Mouse (Mus musculus) limb, embryonic 12.5 days (tissue): ENCODE results near the gene Smoc1. TPM values are rescaled to one million over a fixed set of nuclear protein-coding genes. Genes with fewer than 3 reads are reported as not detected.

Experiments
- ATAC-seq: fragments of 200-750 bp; cut with Nextera tagmentation; 2 replicates; pipeline ENCODE4 v1.8.0; 2017; ENCODE audit warnings: low read depth, moderate TSS enrichment; ENCODE audit not compliant: insufficient number of reproducible peaks, insufficient read depth, low FRiP score, low TSS enrichment
- H3K27ac ChIP-seq: fragments of 300-500 bp; sonication (generic); 2 replicates; pipeline ENCODE4 v1.5.1; 2016; ENCODE audit warnings: mild to moderate bottlenecking, moderate library complexity
- H3K27me3 ChIP-seq: fragments of 300-500 bp; sonication (generic); 2 replicates; pipeline ENCODE4 v1.6.1; 2016; ENCODE audit warnings: mild to moderate bottlenecking, moderate library complexity
- H3K36me3 ChIP-seq: fragments of 300-500 bp; sonication (generic); 2 replicates; pipeline ENCODE4 v1.6.1; 2016; ENCODE audit warnings: mild to moderate bottlenecking, moderate library complexity
- H3K4me1 ChIP-seq: fragments of 300-500 bp; sonication (generic); replicated peaks from 2 replicates; pipeline ENCODE4 v1.6.1; 2016
- H3K4me2 ChIP-seq: fragments of 300-500 bp; sonication (generic); 2 replicates; pipeline ENCODE4 v1.6.1; 2016; ENCODE audit warnings: mild to moderate bottlenecking, moderate library complexity
- H3K4me3 ChIP-seq: fragments of 300-500 bp; sonication (generic); replicated peaks from 2 replicates; pipeline ENCODE4 v1.5.1; 2016; ENCODE audit warnings: mild to moderate bottlenecking
- H3K9ac ChIP-seq: fragments of 300-500 bp; sonication (generic); replicated peaks from 2 replicates; pipeline ENCODE4 v1.6.1; 2016; ENCODE audit warnings: mild to moderate bottlenecking, moderate library complexity
- H3K9me3 ChIP-seq: fragments of 300-500 bp; sonication (generic); 2 replicates; pipeline ENCODE4 v1.6.1; 2016; ENCODE audit warnings: mild to moderate bottlenecking, moderate library complexity
- whole genome bisulfite sequencing: fragments of 180-500 bp; shearing (Covaris S2); methylation state at CpG from one replicate; pipeline ENCODE4 v1.1.7; 2016; 5-methylcytosine and 5-hydroxymethylcytosine counted together
- polyA plus RNA-seq: library from polyadenylated mRNA; unstranded; fragments of >200 nt; fragmentation: Nextera tagmentation; extraction: Ambion mirVana; gene quantifications from 2 replicates; pipeline ENCODE4 v1.2.1, GENCODE M21; 2016

The Smoc1 gene
- polyA plus RNA-seq, 1 experiment from 2014 or later: 13.1 TPM

- peaks cover 16% of the 10 kb centered on the region for H3K4me1 ChIP-seq
- H3K9ac ChIP-seq: no peak overlapping the region
- WGBS: 59% methylated on average over 2 of the region's 2 CpGs
- 0 out of 2 replicates have a peak, but pooled peaks cover 11% of the 10 kb centered on the region for H3K27me3 ChIP-seq
- no peak for ATAC-seq
- H3K27ac ChIP-seq: no peak overlapping the region
- no peak overlapping the region for H3K4me3 ChIP-seq
- H3K4me2 ChIP-seq: no peak overlapping the region
- no peaks in the 10 kb centered on the region for H3K36me3 ChIP-seq
- H3K9me3 ChIP-seq: no peaks in the 10 kb centered on the region
These were observed 141.9 kb downstream of the Smoc1 start for GRCm38 (mm10) chr12:81168494-81168893.

GRCm38 (mm10) chr12:81170076-81170475 is 143.5 kb downstream of the Smoc1 start:
- Histone ChIP-seq H3K4me1 (peaks cover 16% of the 10 kb centered on the region), H3K36me3 (no peaks in the 10 kb centered on the region), H3K27me3 (0 out of 2 replicates have a peak, but pooled peaks cover 11% of the 10 kb centered on the region), H3K9me3 (no peaks in the 10 kb centered on the region), H3K4me3 (no peak overlapping the region), H3K9ac (no peak overlapping the region), H3K27ac (no peak overlapping the region), H3K4me2 (no peak overlapping the region)
- ATAC-seq: no peak
- 79% methylated on average over 2 of the region's 2 CpGs for WGBS

GRCm38 (mm10) chr12:81173011-81173410 is 146.4 kb downstream of the Smoc1 start:
- H3K9ac ChIP-seq: no peak overlapping the region
- H3K4me1 ChIP-seq: peaks cover 4% of the 10 kb centered on the region; the same call in 1 of the 2 replicates
- ATAC-seq: no peak
- H3K27me3 ChIP-seq: 0 out of 2 replicates have a peak, but pooled peaks cover 3% of the 10 kb centered on the region
- no peaks in the 10 kb centered on the region for H3K36me3 ChIP-seq
- WGBS: 83% methylated on average over 3 of the region's 3 CpGs
- no peak overlapping the region for H3K4me2 ChIP-seq
- H3K4me3 ChIP-seq: no peak overlapping the region
- H3K27ac ChIP-seq: no peak overlapping the region
- H3K9me3 ChIP-seq: no peaks in the 10 kb centered on the region

- ATAC-seq: no peak
- no peaks in the 10 kb centered on the region for H3K36me3 ChIP-seq
- H3K4me3 ChIP-seq: no peak overlapping the region
- no peaks in the 10 kb centered on the region for H3K27me3 ChIP-seq
- H3K9me3 ChIP-seq: no peaks in the 10 kb centered on the region
- 93% methylated on average over 4 of the region's 4 CpGs for WGBS
- no peak overlapping the region for H3K4me2 ChIP-seq
- no peak overlapping the region for H3K27ac ChIP-seq
- H3K9ac ChIP-seq: no peak overlapping the region
- peaks cover 4% of the 10 kb centered on the region; the same call in 1 of the 2 replicates for H3K4me1 ChIP-seq
These were observed 147.3 kb downstream of the Smoc1 start for GRCm38 (mm10) chr12:81173893-81174292.

GRCm38 (mm10) chr12:81175252-81175651 is 148.6 kb downstream of the Smoc1 start:
- Histone ChIP-seq H3K9ac (no peak overlapping the region), H3K4me1 (peaks cover 4% of the 10 kb centered on the region; the same call in 1 of the 2 replicates), H3K27me3 (no peaks in the 10 kb centered on the region), H3K27ac (no peak overlapping the region), H3K4me3 (no peak overlapping the region), H3K4me2 (no peak overlapping the region), H3K36me3 (0 out of 2 replicates have a peak, but pooled peaks cover 7% of the 10 kb centered on the region), H3K9me3 (no peaks in the 10 kb centered on the region)
- no peak for ATAC-seq
- WGBS: 46% methylated on average over 9 of the region's 9 CpGs

GRCm38 (mm10) chr12:81182073-81182472 is 155.5 kb downstream of the Smoc1 start:
- H3K36me3 ChIP-seq: 0 out of 2 replicates have a peak, but pooled peaks cover 7% of the 10 kb centered on the region
- no peaks in the 10 kb centered on the region for H3K27me3 ChIP-seq
- H3K27ac ChIP-seq: no peak overlapping the region
- H3K4me1 ChIP-seq: no peaks in the 10 kb centered on the region
- H3K4me3 ChIP-seq: no peak overlapping the region
- no peak for ATAC-seq
- 50% methylated on average over 3 of the region's 3 CpGs for WGBS
- no peaks in the 10 kb centered on the region for H3K9me3 ChIP-seq
- no peak overlapping the region for H3K4me2 ChIP-seq
- no peak overlapping the region for H3K9ac ChIP-seq

- H3K9me3 ChIP-seq: no peaks in the 10 kb centered on the region
- H3K27me3 ChIP-seq: no peaks in the 10 kb centered on the region
- no peaks in the 10 kb centered on the region for H3K4me1 ChIP-seq
- no peak overlapping the region for H3K4me3 ChIP-seq
- H3K27ac ChIP-seq: no peak overlapping the region
- H3K4me2 ChIP-seq: no peak overlapping the region
- ATAC-seq: no peak
- H3K9ac ChIP-seq: no peak overlapping the region
- 85% methylated on average over 2 of the region's 2 CpGs for WGBS
- no peaks in the 10 kb centered on the region for H3K36me3 ChIP-seq
These were observed 158.4 kb downstream of the Smoc1 start for GRCm38 (mm10) chr12:81184967-81185366.

GRCm38 (mm10) chr12:81186081-81186480 is 159.5 kb downstream of the Smoc1 start:
- H3K27ac ChIP-seq: no peak overlapping the region
- WGBS: 98% methylated on average over 4 of the region's 4 CpGs
- no peaks in the 10 kb centered on the region for H3K4me1 ChIP-seq
- no peak for ATAC-seq
- no peaks in the 10 kb centered on the region for H3K27me3 ChIP-seq
- no peaks in the 10 kb centered on the region for H3K9me3 ChIP-seq
- no peak overlapping the region for H3K4me2 ChIP-seq
- H3K4me3 ChIP-seq: no peak overlapping the region
- H3K9ac ChIP-seq: no peak overlapping the region
- no peaks in the 10 kb centered on the region for H3K36me3 ChIP-seq

GRCm38 (mm10) chr12:81186668-81187067 is 160.1 kb downstream of the Smoc1 start:
- 88% methylated on average over 3 of the region's 3 CpGs for WGBS
- H3K9ac ChIP-seq: no peak overlapping the region
- H3K4me3 ChIP-seq: no peak overlapping the region
- H3K4me2 ChIP-seq: no peak overlapping the region
- ATAC-seq: no peak
- no peaks in the 10 kb centered on the region for H3K9me3 ChIP-seq
- no peak overlapping the region for H3K27ac ChIP-seq
- no peaks in the 10 kb centered on the region for H3K27me3 ChIP-seq
- no peaks in the 10 kb centered on the region for H3K4me1 ChIP-seq
- no peaks in the 10 kb centered on the region for H3K36me3 ChIP-seq

GRCm38 (mm10) chr12:81188423-81188822 is 161.8 kb downstream of the Smoc1 start:
- Histone ChIP-seq H3K4me1 (no peaks in the 10 kb centered on the region), H3K9me3 (no peaks in the 10 kb centered on the region), H3K36me3 (no peaks in the 10 kb centered on the region), H3K4me3 (no peak overlapping the region), H3K27ac (no peak overlapping the region), H3K9ac (no peak overlapping the region), H3K27me3 (no peaks in the 10 kb centered on the region), H3K4me2 (no peak overlapping the region)
- WGBS: 84% methylated on average over 3 of the region's 3 CpGs
- no peak for ATAC-seq

GRCm38 (mm10) chr12:81188996-81189395 is 162.4 kb downstream of the Smoc1 start:
- H3K4me3 ChIP-seq: no peak overlapping the region
- H3K9me3 ChIP-seq: no peaks in the 10 kb centered on the region
- no peaks in the 10 kb centered on the region for H3K27me3 ChIP-seq
- ATAC-seq: no peak
- no peaks in the 10 kb centered on the region for H3K36me3 ChIP-seq
- no peak overlapping the region for H3K27ac ChIP-seq
- H3K4me2 ChIP-seq: no peak overlapping the region
- 94% methylated on average over 4 of the region's 4 CpGs for WGBS
- no peaks in the 10 kb centered on the region for H3K4me1 ChIP-seq
- no peak overlapping the region for H3K9ac ChIP-seq

- Histone ChIP-seq H3K4me2 (no peak overlapping the region), H3K4me1 (no peaks in the 10 kb centered on the region), H3K27me3 (no peaks in the 10 kb centered on the region), H3K9ac (no peak overlapping the region), H3K27ac (no peak overlapping the region), H3K9me3 (no peaks in the 10 kb centered on the region), H3K4me3 (no peak overlapping the region), H3K36me3 (no peaks in the 10 kb centered on the region)
- WGBS: 74% methylated on average over 1 of the region's 1 CpGs
- no peak for ATAC-seq
These were observed 163.0 kb downstream of the Smoc1 start for GRCm38 (mm10) chr12:81189636-81190035.
